Mouse (Mus musculus): ENCODE results near the gene Xrcc4. TPM values are rescaled to one million over a fixed set of nuclear protein-coding genes. Genes with fewer than 3 reads are reported as not detected.

The Xrcc4 gene
- total RNA-seq, 1 experiment from 2014 or later: 23.3 TPM

GRCm38 (mm10) chr13:89741766-89742685 is 347.4 kb downstream of the Xrcc4 start, which contains the start of gene Vcan:
Gene Vcan (minus strand): TSS chr13:89742509.
- peak; percentile 15 for ATAC-seq (replicated peaks; ENCODE audit: low read depth, poor library complexity, severe bottlenecking)

- no peak for ATAC-seq (replicated peaks; ENCODE audit: low read depth, poor library complexity, severe bottlenecking)
Measured at GRCm38 (mm10) chr13:89741116-89741551, 348.3 kb downstream of the Xrcc4 start.

- ATAC-seq (replicated peaks; ENCODE audit: low read depth, poor library complexity, severe bottlenecking): peak; percentile 62
Measured at GRCm38 (mm10) chr13:89740243-89741115, 348.9 kb downstream of the Xrcc4 start.

GRCm38 (mm10) chr13:89739696-89740242 is 349.6 kb downstream of the Xrcc4 start:
- peak; percentile 24 for ATAC-seq (replicated peaks; ENCODE audit: low read depth, poor library complexity, severe bottlenecking)

GRCm38 (mm10) chr13:89738776-89739695 is 350.4 kb downstream of the Xrcc4 start:
- peak; percentile 63 for ATAC-seq (replicated peaks; ENCODE audit: low read depth, poor library complexity, severe bottlenecking)

GRCm38 (mm10) chr13:89738275-89738674 is 351.1 kb downstream of the Xrcc4 start:
- ATAC-seq (replicated peaks; ENCODE audit: low read depth, poor library complexity, severe bottlenecking): no peak

- no peak for ATAC-seq (replicated peaks; ENCODE audit: low read depth, poor library complexity, severe bottlenecking)
Measured at GRCm38 (mm10) chr13:89735111-89735510, 354.3 kb downstream of the Xrcc4 start.

- no peak for ATAC-seq (replicated peaks; ENCODE audit: low read depth, poor library complexity, severe bottlenecking)
Measured at GRCm38 (mm10) chr13:89726492-89726891, 362.9 kb downstream of the Xrcc4 start.

Other genes with a start within 250 kb of the Xrcc4 start
- gene Tmem167, start 485 bp downstream of the Xrcc4 start, total RNA-seq (2017): 23.9 and 26.1 TPM in 2 replicates